In the genomic region with DNA sequence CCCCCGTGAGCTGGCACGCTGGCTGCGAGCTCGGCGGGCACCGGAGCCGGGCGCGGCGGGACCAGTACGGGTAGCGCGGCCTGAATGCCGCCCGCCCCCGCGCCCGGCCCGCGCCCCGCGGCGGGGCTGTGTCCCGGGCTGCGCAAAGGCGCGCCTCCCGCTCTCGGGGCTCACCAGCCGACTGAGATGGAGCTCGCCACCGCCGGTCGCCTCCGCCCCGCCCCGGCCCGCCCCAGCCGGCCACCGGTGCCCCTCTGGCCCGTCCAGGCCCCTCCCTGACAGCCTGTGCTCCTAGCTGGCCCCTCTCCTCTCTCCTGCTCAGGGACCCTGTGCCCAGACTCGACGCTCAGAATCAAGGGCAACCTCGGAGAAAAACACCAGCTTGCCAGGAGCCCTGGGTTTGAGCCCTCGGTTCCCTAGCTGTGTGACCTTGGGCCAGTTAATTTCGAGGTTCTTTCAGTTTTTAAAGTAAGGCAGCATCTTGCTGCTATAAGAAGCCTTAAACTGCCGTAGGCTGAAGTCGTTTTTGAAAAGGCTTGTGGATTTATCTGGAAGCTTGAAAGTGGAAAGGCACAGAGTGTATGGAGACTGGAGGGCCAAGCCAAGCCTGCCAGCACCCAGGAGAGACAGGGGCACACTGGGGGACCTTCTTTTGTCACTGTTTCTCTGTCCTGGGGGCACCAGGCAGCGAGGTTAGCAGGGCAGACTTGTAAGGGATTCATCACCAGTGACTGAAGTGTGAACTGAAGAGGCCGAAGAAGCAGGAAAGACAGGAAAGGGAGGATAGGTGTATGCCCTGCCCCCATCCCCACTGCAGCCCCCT, we compare ENCODE assay signal across 9 mouse cellular contexts. TPM values are rescaled to one million over a fixed set of nuclear protein-coding genes. Genes with fewer than 3 reads are reported as not detected.
DNase-seq lines count a peak whose midpoint lies in the region; ATAC-seq and TF ChIP-seq lines count a peak whose summit lies in the region.
"Had no signal": no experiment of that assay in that cellular context is flagged by ENCODE, and none has a peak within 500 bp of the region (broad histone marks: within the 10 kb centered on the region; RNA-seq: fewer than 3 reads in every experiment).

Gene Grin2c (minus strand): TSS at position 183 of the 823 bp plus-strand sequence.

- H3K4me1 ChIP-seq in kidney, postnatal 0 days (replicated peaks; ENCODE audit: insufficient read depth, low read length) = peaks cover 14% of the 10 kb centered on the region; the same call in 1 of the 2 replicates
- H3K4me1 ChIP-seq in hindbrain, embryonic 14.5 days (replicated peaks; ENCODE audit: control insufficient read depth, insufficient read depth, low read length) = peaks cover 9% of the 10 kb centered on the region
- peaks cover 46% of the 10 kb centered on the region for H3K4me1 ChIP-seq in midbrain, embryonic 10.5 days

- peak within 1 kb of the TSS; percentile 31 for H3K4me3 ChIP-seq in kidney, postnatal 0 days (replicated peaks; ENCODE audit: low read depth, low read length)
- H3K4me3 ChIP-seq in hindbrain, embryonic 14.5 days (replicated peaks; ENCODE audit: low read length) = peak within 1 kb of the TSS; percentile 29
- H3K4me3 ChIP-seq in midbrain, embryonic 10.5 days = peak within 1 kb of the TSS; percentile 51

- no peaks in the 10 kb centered on the region for H3K36me3 ChIP-seq in kidney, postnatal 0 days (ENCODE audit: insufficient read depth, low read length)
- H3K36me3 ChIP-seq in hindbrain, embryonic 14.5 days (replicated peaks; ENCODE audit: control insufficient read depth, insufficient read depth) = peaks cover 23% of the 10 kb centered on the region
- H3K36me3 ChIP-seq in midbrain, embryonic 10.5 days = peaks cover 26% of the 10 kb centered on the region

- no peak within 1 kb of the TSS for H3K27ac ChIP-seq in kidney, postnatal 0 days
- H3K27ac ChIP-seq in hindbrain, embryonic 14.5 days = no peak within 1 kb of the TSS
- no peak within 1 kb of the TSS for H3K27ac ChIP-seq in midbrain, embryonic 10.5 days (replicated peaks)

- H3K9me3 ChIP-seq in kidney, postnatal 0 days (replicated peaks; ENCODE audit: low read length) = no peaks in the 10 kb centered on the region
- H3K9me3 ChIP-seq in hindbrain, embryonic 14.5 days (ENCODE audit: control insufficient read depth, low read length) = no peaks in the 10 kb centered on the region
- H3K9me3 ChIP-seq in midbrain, embryonic 10.5 days (replicated peaks) = no peaks in the 10 kb centered on the region

- no peak for TF ChIP-seq CTCF in kidney, postnatal 0 days (IDR thresholded peaks at IDR 0.05; ENCODE audit: low read depth)

- H3K27me3 ChIP-seq in kidney, postnatal 0 days (ENCODE audit: insufficient read depth, low read length) = peaks cover 51% of the 10 kb centered on the region
- H3K27me3 ChIP-seq in hindbrain, embryonic 14.5 days (ENCODE audit: control insufficient read depth, insufficient read depth, low read length) = peaks cover 74% of the 10 kb centered on the region
- peaks cover 87% of the 10 kb centered on the region for H3K27me3 ChIP-seq in midbrain, embryonic 10.5 days (ENCODE audit: low read depth, poor library complexity, severe bottlenecking)

- no peak for ATAC-seq in kidney, postnatal 0 days (replicated peaks; ENCODE audit: low FRiP score, low read depth)
- ATAC-seq in hindbrain, embryonic 14.5 days (ENCODE audit: low FRiP score) = 0 out of 2 replicates have a peak, but pooled peaks have one; percentile 28

- peak within 1 kb of the TSS; percentile 60 for H3K4me2 ChIP-seq in kidney, postnatal 0 days (ENCODE audit: low read length)
- H3K4me2 ChIP-seq in hindbrain, embryonic 14.5 days (replicated peaks) = peak within 1 kb of the TSS; percentile 57

- H3K9ac ChIP-seq in kidney, postnatal 0 days (ENCODE audit: low read depth, low read length) = no peak within 1 kb of the TSS
- no peak within 1 kb of the TSS; the same call in 1 of the 2 replicates for H3K9ac ChIP-seq in hindbrain, embryonic 14.5 days

- DNase-seq in kidney, postnatal 0 days (ENCODE audit: low spot score) = no peak
- DNase-seq in kidney, postnatal 10 days = no peak
- peak; percentile 86 to 89 for DNase-seq in cerebellum, postnatal 25 days
- DNase-seq in hindbrain, embryonic 14.5 days (ENCODE audit: low spot score) = no peak
- no peak for DNase-seq in midbrain, embryonic 10.5 days (ENCODE audit: low spot score)
- no peak for DNase-seq in right cerebral cortex, postnatal 14 days
- DNase-seq in thymus, postnatal 10 days (ENCODE audit: low spot score in 2 of 2) = no peak
- DNase-seq in gastrocnemius, postnatal 4 days (ENCODE audit: low spot score in 2 of 2) = no peak

- WGBS in kidney, postnatal 0 days = 8% methylated on average over 49 of the region's 50 CpGs
- 10% methylated on average over 29 of the region's 50 CpGs for WGBS in hindbrain, embryonic 14.5 days
- 8% methylated on average over 36 of the region's 50 CpGs for WGBS in midbrain, embryonic 10.5 days

RNA-seq across cellular contexts. Expression of gene Grin2c, which starts in this region (rescaled TPM):
- not detected in 2 replicates for polyA plus RNA-seq in kidney, postnatal 0 days (2015; fragmentation: Nextera tagmentation; extraction: Ambion mirVana)
- 0.33 and 0.35 TPM in 2 replicates for polyA plus RNA-seq in hindbrain, embryonic 14.5 days (2014; fragmentation: Nextera tagmentation; extraction: Ambion mirVana)
- polyA plus RNA-seq in midbrain, embryonic 10.5 days (2016; fragmentation: Nextera tagmentation; extraction: Ambion mirVana) = 0.02 and 0.06 TPM in 2 replicates
- not detected for total RNA-seq in gastrocnemius, postnatal 4 days (2021)
- total RNA-seq: liver, adult 2 months had no signal

Comparison
In these comparisons a context has a peak if more than half of its experiments do, and no peak if none do; other contexts are left out.
1. Peak in ATAC-seq, H3K4me3 ChIP-seq and H3K4me2 ChIP-seq in hindbrain, embryonic 14.5 days; RNA of the gene not detected or under 1 TPM.
2. DNase-seq: peak in cerebellum, postnatal 25 days (2 of 2); none in kidney, postnatal 0 days (single experiment), kidney, postnatal 10 days (single experiment), hindbrain, embryonic 14.5 days (single experiment), midbrain, embryonic 10.5 days (single experiment), right cerebral cortex, postnatal 14 days (single experiment), thymus, postnatal 10 days (0 of 2) and gastrocnemius, postnatal 4 days (0 of 2).
3. Peak in every context shown above with its lines, with median percentiles within 50 percentile points of each other: H3K4me3 ChIP-seq.